Mouse (Mus musculus) telencephalon, adult 2 months (tissue): Measurements from ENCODE around the gene Ccpg1.

Experiments used
- DNase-seq: peaks from one replicate; pipeline ENCODE4 v3.0.0-alpha.2; 2011; ENCODE audit warnings: low read depth, low spot score

The Ccpg1 gene

GRCm38 (mm10) chr9:72985250-72986220 is at the start of gene Ccpg1, which contains the start of gene Ccpg1os:
Gene Ccpg1, plus strand, starts transcription at chr9:72985429.
Gene Ccpg1os, minus strand, starts transcription at chr9:72985382.
- DNase-seq = peak; percentile 99

GRCm38 (mm10) chr9:72936301-72936700 is 48.9 kb upstream of the Ccpg1 start:
- no peak for DNase-seq

GRCm38 (mm10) chr9:72943424-72943823 is 41.8 kb upstream of the Ccpg1 start:
- no peak for DNase-seq

- DNase-seq = no peak
Measured at GRCm38 (mm10) chr9:72944286-72944685, 40.9 kb upstream of the Ccpg1 start.

- DNase-seq = no peak
Measured at GRCm38 (mm10) chr9:72947010-72947409, 38.2 kb upstream of the Ccpg1 start.

- DNase-seq = no peak
Measured at GRCm38 (mm10) chr9:72949572-72949971, 35.7 kb upstream of the Ccpg1 start.

- DNase-seq = no peak
Measured at GRCm38 (mm10) chr9:72954746-72955145, 30.5 kb upstream of the Ccpg1 start.

- no peak for DNase-seq
Measured at GRCm38 (mm10) chr9:72955546-72955945, 29.7 kb upstream of the Ccpg1 start.

GRCm38 (mm10) chr9:72958521-72959450 is 26.4 kb upstream of the Ccpg1 start, which contains the start of the genes Dyx1c1 and Gm44503:
Gene Dyx1c1, plus strand, starts transcription at chr9:72958785.
Gene Gm44503, plus strand, starts transcription at chr9:72958852.
- peak; percentile 51 for DNase-seq

- no peak for DNase-seq
Measured at GRCm38 (mm10) chr9:72961346-72961745, 23.9 kb upstream of the Ccpg1 start.

GRCm38 (mm10) chr9:72961959-72962358 is 23.3 kb upstream of the Ccpg1 start:
- DNase-seq = no peak

- peak; percentile 92 for DNase-seq
Measured at GRCm38 (mm10) chr9:72968349-72969061, 16.7 kb upstream of the Ccpg1 start.

GRCm38 (mm10) chr9:72969874-72970273 is 15.4 kb upstream of the Ccpg1 start:
- DNase-seq = no peak

GRCm38 (mm10) chr9:72972435-72972834 is 12.8 kb upstream of the Ccpg1 start:
- no peak for DNase-seq

GRCm38 (mm10) chr9:72972984-72973383 is 12.2 kb upstream of the Ccpg1 start:
- DNase-seq = no peak

GRCm38 (mm10) chr9:72974734-72975133 is 10.5 kb upstream of the Ccpg1 start:
- DNase-seq = no peak

GRCm38 (mm10) chr9:72975242-72975641 is 10.0 kb upstream of the Ccpg1 start:
- DNase-seq = no peak

- no peak for DNase-seq
Measured at GRCm38 (mm10) chr9:72983066-72983465, 2.2 kb upstream of the Ccpg1 start.

- DNase-seq = no peak
Measured at GRCm38 (mm10) chr9:72987703-72988102, 2.5 kb downstream of the Ccpg1 start.

GRCm38 (mm10) chr9:72988706-72989105 is 3.5 kb downstream of the Ccpg1 start:
- DNase-seq = no peak

GRCm38 (mm10) chr9:72991420-72991819 is 6.2 kb downstream of the Ccpg1 start:
- DNase-seq = no peak
